Mouse (Mus musculus): ENCODE data around the gene Gm1113. TPM values are rescaled to one million over a fixed set of nuclear protein-coding genes. Genes with fewer than 3 reads are reported as not detected.

Gene Gm1113
- polyA plus RNA-seq, 1 experiment from 2014 or later, result not detected

Other genes starting within 250 kb of the Gm1113 start
- 10.9 and 11.8 TPM in 2 replicates for gene Cdon, start 97.1 kb downstream of the Gm1113 start, polyA plus RNA-seq (2014; fragmentation: Nextera tagmentation; extraction: Ambion mirVana)
- gene Ddx25, start 40.3 kb upstream of the Gm1113 start, polyA plus RNA-seq (2014; fragmentation: Nextera tagmentation; extraction: Ambion mirVana), result 4.6 and 5.2 TPM in 2 replicates
- 23.2 and 24.5 TPM in 2 replicates for gene Pus3, start 40.3 kb upstream of the Gm1113 start, polyA plus RNA-seq (2014; fragmentation: Nextera tagmentation; extraction: Ambion mirVana)
- 0.43 and 0.52 TPM in 2 replicates for gene Pate2, start 52.0 kb upstream of the Gm1113 start, polyA plus RNA-seq (2014; fragmentation: Nextera tagmentation; extraction: Ambion mirVana)
- gene Hyls1, start 52.1 kb upstream of the Gm1113 start, polyA plus RNA-seq (2014; fragmentation: Nextera tagmentation; extraction: Ambion mirVana), result 23.8 and 24.4 TPM in 2 replicates
- not detected in 2 replicates for gene Pate4, start 93.7 kb upstream of the Gm1113 start, polyA plus RNA-seq (2014; fragmentation: Nextera tagmentation; extraction: Ambion mirVana)
- gene Pate3, start 129.9 kb upstream of the Gm1113 start, polyA plus RNA-seq (2014; fragmentation: Nextera tagmentation; extraction: Ambion mirVana), result 0.14 TPM in 1 of 2 replicates, not detected in the other
- gene Pate1, start 169.1 kb upstream of the Gm1113 start, polyA plus RNA-seq (2014; fragmentation: Nextera tagmentation; extraction: Ambion mirVana), result not detected in 2 replicates
- gene Gm17677, start 222.8 kb upstream of the Gm1113 start, polyA plus RNA-seq (2014; fragmentation: Nextera tagmentation; extraction: Ambion mirVana), result not detected in 2 replicates